Mouse (Mus musculus) embryonic facial prominence, embryonic 11.5 days (tissue): ENCODE data around the gene H2-D1. TPM values are rescaled to one million over a fixed set of nuclear protein-coding genes. Genes with fewer than 3 reads are reported as not detected.

ENCODE experiments used
- ATAC-seq: fragments of 200-750 bp; cut with Nextera tagmentation; replicated peaks from 2 replicates; pipeline ENCODE4 v1.8.0; 2017; ENCODE audit warnings: low read depth; ENCODE audit not compliant: insufficient number of reproducible peaks, low FRiP score, low TSS enrichment
- DNase-seq: peaks from one replicate; pipeline ENCODE4 v3.0.0-alpha.2; 2015; ENCODE audit warnings: low spot score
- H3K27ac ChIP-seq: fragments of 300-500 bp; sonication (generic); replicated peaks from 2 replicates; pipeline ENCODE4 v1.5.1; 2014; ENCODE audit warnings: mild to moderate bottlenecking, low read depth, low read length, control low read depth
- H3K27me3 ChIP-seq: fragments of 300-500 bp; sonication (generic); 2 replicates; pipeline ENCODE4 v1.6.1; 2014; ENCODE audit warnings: mild to moderate bottlenecking, low read length, moderate library complexity, mixed read lengths; ENCODE audit not compliant: control insufficient read depth, insufficient read depth
- H3K36me3 ChIP-seq: fragments of 300-500 bp; sonication (generic); replicated peaks from 2 replicates; pipeline ENCODE4 v1.6.1; 2014; ENCODE audit warnings: low read depth, mild to moderate bottlenecking, low read length, moderate library complexity, mixed read lengths; ENCODE audit not compliant: control insufficient read depth, insufficient read depth
- H3K4me1 ChIP-seq: fragments of 300-500 bp; sonication (generic); 2 replicates; pipeline ENCODE4 v1.6.1; 2014; ENCODE audit warnings: low read length, mixed read lengths; ENCODE audit not compliant: control insufficient read depth, insufficient read depth
- H3K4me2 ChIP-seq: fragments of 300-500 bp; sonication (generic); 2 replicates; pipeline ENCODE4 v1.6.1; 2014; ENCODE audit warnings: low read depth, mild to moderate bottlenecking, control low read depth, low read length, moderate library complexity
- H3K4me3 ChIP-seq: fragments of 300-500 bp; sonication (generic); 2 replicates; pipeline ENCODE4 v1.5.1; 2014; ENCODE audit warnings: low read depth, low read length, control low read depth
- H3K9ac ChIP-seq: fragments of 300-500 bp; sonication (generic); replicated peaks from 2 replicates; pipeline ENCODE4 v1.6.1; 2014; ENCODE audit warnings: mild to moderate bottlenecking, control low read depth, low read length
- H3K9me3 ChIP-seq: fragments of 300-500 bp; sonication (generic); replicated peaks from 2 replicates; pipeline ENCODE4 v1.6.1; 2016; ENCODE audit warnings: mild to moderate bottlenecking, low read length, inconsistent platforms, mixed read lengths; ENCODE audit not compliant: control insufficient read depth
- WGBS: fragments of 180-500 bp; shearing (Covaris S2); extraction: QIAGEN DNeasy Blood & Tissue Kit; methylation state at CpG from one replicate; pipeline ENCODE4 v1.1.7; 2014; 5-methylcytosine and 5-hydroxymethylcytosine counted together
- polyA plus RNA-seq: library from polyadenylated mRNA; unstranded; fragments of >200 nt; fragmentation: Nextera tagmentation; extraction: Ambion mirVana; gene quantifications from 2 replicates; pipeline ENCODE4 v1.2.1, GENCODE M21; 2014

Gene H2-D1
- polyA plus RNA-seq, 1 experiment from 2014 or later, result 18.8 TPM

GRCm38 (mm10) chr17:35255704-35256103 is 6.8 kb upstream of the H2-D1 start:
- no peak overlapping the region for H3K4me2 ChIP-seq

GRCm38 (mm10) chr17:35257378-35257777 is 5.2 kb upstream of the H2-D1 start:
- ATAC-seq (no peak), DNase-seq (no peak)
- Histone ChIP-seq H3K9ac (no peak overlapping the region), H3K4me2 (no peak overlapping the region), H3K27me3 (peaks cover 3% of the 10 kb centered on the region; the same call in 1 of the 2 replicates), H3K27ac (no peak overlapping the region), H3K4me1 (no peaks in the 10 kb centered on the region), H3K36me3 (peaks cover 14% of the 10 kb centered on the region), H3K9me3 (no peaks in the 10 kb centered on the region), H3K4me3 (no peak overlapping the region)
- 74% methylated on average over 1 of the region's 1 CpGs for WGBS

More at GRCm38 (mm10) chr17:35255704-35256103, 6.8 kb upstream of the H2-D1 start:
- H3K36me3 ChIP-seq, result peaks cover 25% of the 10 kb centered on the region
- no peak overlapping the region for H3K9ac ChIP-seq
- no peaks in the 10 kb centered on the region for H3K27me3 ChIP-seq
- no peak for ATAC-seq
- H3K27ac ChIP-seq, result no peak overlapping the region
- no peaks in the 10 kb centered on the region for H3K9me3 ChIP-seq
- H3K4me3 ChIP-seq, result no peak overlapping the region
- WGBS, result 58% methylated on average over 4 of the region's 4 CpGs
- H3K4me1 ChIP-seq, result no peaks in the 10 kb centered on the region
- no peak for DNase-seq

GRCm38 (mm10) chr17:35257824-35258491 is 4.6 kb upstream of the H2-D1 start:
- 19% methylated on average over 17 of the region's 17 CpGs for WGBS
- Histone ChIP-seq H3K4me2 (no peak overlapping the region), H3K9ac (no peak overlapping the region), H3K27me3 (peaks cover 8% of the 10 kb centered on the region; the same call in 1 of the 2 replicates), H3K4me3 (no peak overlapping the region), H3K27ac (no peak overlapping the region), H3K4me1 (no peaks in the 10 kb centered on the region), H3K9me3 (no peaks in the 10 kb centered on the region), H3K36me3 (peaks cover 9% of the 10 kb centered on the region)
- ATAC-seq (no peak), DNase-seq (peak; percentile 88)

GRCm38 (mm10) chr17:35258492-35259478 is 3.7 kb upstream of the H2-D1 start:
- ATAC-seq, result no peak
- WGBS, result 62% methylated on average over 13 of the region's 14 CpGs

GRCm38 (mm10) chr17:35259621-35260020 is 2.9 kb upstream of the H2-D1 start:
- no peaks in the 10 kb centered on the region for H3K9me3 ChIP-seq
- no peak for ATAC-seq
- no peak overlapping the region for H3K4me3 ChIP-seq
- H3K4me2 ChIP-seq, result no peak overlapping the region
- WGBS, result 82% methylated on average over 4 of the region's 4 CpGs
- no peak for DNase-seq
- no peaks in the 10 kb centered on the region for H3K36me3 ChIP-seq
- no peaks in the 10 kb centered on the region for H3K4me1 ChIP-seq
- H3K27ac ChIP-seq, result no peak overlapping the region
- H3K27me3 ChIP-seq, result peaks cover 19% of the 10 kb centered on the region
- H3K9ac ChIP-seq, result no peak overlapping the region

More at GRCm38 (mm10) chr17:35258492-35259478, 3.7 kb upstream of the H2-D1 start:
- DNase-seq, result no peak
- Histone ChIP-seq H3K27me3 (peaks cover 14% of the 10 kb centered on the region), H3K9ac (no peak overlapping the region), H3K4me2 (no peak overlapping the region), H3K9me3 (no peaks in the 10 kb centered on the region), H3K4me1 (no peaks in the 10 kb centered on the region), H3K36me3 (peaks cover 3% of the 10 kb centered on the region), H3K27ac (no peak overlapping the region), H3K4me3 (no peak overlapping the region)

GRCm38 (mm10) chr17:35261651-35262050 is 879 bp upstream of the H2-D1 start:
- Histone ChIP-seq H3K4me3 (no peak overlapping the region), H3K36me3 (no peaks in the 10 kb centered on the region), H3K9ac (no peak overlapping the region), H3K27me3 (peaks cover 19% of the 10 kb centered on the region), H3K4me1 (no peaks in the 10 kb centered on the region), H3K4me2 (no peak overlapping the region), H3K27ac (no peak overlapping the region), H3K9me3 (no peaks in the 10 kb centered on the region)
- WGBS, result 66% methylated on average over 13 of the region's 13 CpGs
- DNase-seq, result no peak
- no peak for ATAC-seq

GRCm38 (mm10) chr17:35263523-35263883 is 973 bp downstream of the H2-D1 start:
- ATAC-seq (0 out of 2 replicates have a peak, but pooled peaks have one; percentile 49), DNase-seq (no peak)
- Histone ChIP-seq H3K36me3 (no peaks in the 10 kb centered on the region), H3K27ac (no peak overlapping the region), H3K4me3 (peak overlapping the region; percentile 54), H3K4me1 (no peaks in the 10 kb centered on the region), H3K9ac (peak overlapping the region; percentile 52), H3K9me3 (no peaks in the 10 kb centered on the region), H3K27me3 (peaks cover 19% of the 10 kb centered on the region), H3K4me2 (peak overlapping the region; percentile 95)
- 2% methylated on average over 29 of the region's 31 CpGs for WGBS
